Mouse (Mus musculus) E14TG2a.4 (cell line): ENCODE results near the gene Prpsap1.

ENCODE experiments used
- H3K27me3 ChIP-seq: 2 replicates; pipeline ENCODE4 v1.6.1; 2014; ENCODE audit warnings: low read length, control low read depth; ENCODE audit not compliant: insufficient read depth
- H3K36me3 ChIP-seq: 2 replicates; pipeline ENCODE4 v1.6.1; 2014; ENCODE audit warnings: low read length, control low read depth; ENCODE audit not compliant: insufficient read depth
- H3K4me1 ChIP-seq: replicated peaks from 2 replicates; pipeline ENCODE4 v1.6.1; 2014; ENCODE audit warnings: low read depth, low read length, control low read depth
- H3K4me3 ChIP-seq: replicated peaks from 2 replicates; pipeline ENCODE4 v1.5.1; 2014; ENCODE audit warnings: mild to moderate bottlenecking, low read length
- H3K9me3 ChIP-seq: 2 replicates; pipeline ENCODE4 v1.6.1; 2014; ENCODE audit warnings: low read length, control low read depth
- CTCF ChIP-seq: conservative IDR thresholded peaks from 2 replicates; pipeline ENCODE4 v1.5.1; 2014; ENCODE audit warnings: low read length
- NANOG ChIP-seq: IDR thresholded peaks from 2 replicates; pipeline ENCODE4 v1.6.1; 2014; ENCODE audit warnings: borderline replicate concordance, low read length, mixed read lengths
- POU5F1 ChIP-seq: IDR thresholded peaks from 2 replicates; pipeline ENCODE4 v1.6.1; 2014; ENCODE audit warnings: low read length, borderline replicate concordance

Prpsap1 gene

DNA sequence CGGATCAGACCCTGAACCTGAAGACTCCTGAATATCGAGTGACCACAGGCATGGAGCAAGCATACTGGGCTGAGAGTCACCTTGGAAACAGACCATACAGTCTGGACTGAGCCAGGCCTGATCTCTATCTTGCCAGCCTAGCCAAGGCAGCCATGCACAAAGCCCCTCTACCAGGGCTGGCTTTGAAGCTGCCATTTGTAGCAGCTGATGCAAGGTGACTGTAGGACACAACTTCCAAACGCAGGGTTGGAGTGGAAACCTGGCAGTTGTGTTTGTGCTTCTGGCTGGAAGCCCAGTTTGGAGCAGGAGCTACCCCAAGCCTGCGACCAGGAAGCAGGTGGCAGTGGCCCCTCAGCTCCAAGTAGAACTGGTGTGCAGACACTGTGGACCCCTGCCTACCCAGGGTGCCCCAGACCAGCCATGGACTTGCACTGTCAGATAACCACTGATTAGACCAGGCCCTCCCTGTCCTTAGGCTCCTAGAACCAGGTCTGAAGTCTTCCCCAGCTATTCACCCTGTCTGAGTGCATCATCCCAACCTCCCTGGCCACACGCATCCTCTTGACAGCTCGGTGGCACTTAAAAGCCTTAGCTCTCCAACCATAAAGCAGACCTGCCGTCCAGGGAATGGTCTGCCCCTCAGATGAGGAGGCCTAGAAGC, 53.5 kb downstream of the Prpsap1 start:
- Histone ChIP-seq H3K4me1 (peaks cover 87% of the 10 kb centered on the region), H3K27me3 (no peaks in the 10 kb centered on the region), H3K36me3 (peaks cover 55% of the 10 kb centered on the region), H3K9me3 (no peaks in the 10 kb centered on the region), H3K4me3 (0 out of 2 replicates have a peak overlapping the region, but pooled peaks have one; percentile 20)
- no peak for TF ChIP-seq NANOG
- no peak for TF ChIP-seq POU5F1
- TF ChIP-seq CTCF: no peak

DNA sequence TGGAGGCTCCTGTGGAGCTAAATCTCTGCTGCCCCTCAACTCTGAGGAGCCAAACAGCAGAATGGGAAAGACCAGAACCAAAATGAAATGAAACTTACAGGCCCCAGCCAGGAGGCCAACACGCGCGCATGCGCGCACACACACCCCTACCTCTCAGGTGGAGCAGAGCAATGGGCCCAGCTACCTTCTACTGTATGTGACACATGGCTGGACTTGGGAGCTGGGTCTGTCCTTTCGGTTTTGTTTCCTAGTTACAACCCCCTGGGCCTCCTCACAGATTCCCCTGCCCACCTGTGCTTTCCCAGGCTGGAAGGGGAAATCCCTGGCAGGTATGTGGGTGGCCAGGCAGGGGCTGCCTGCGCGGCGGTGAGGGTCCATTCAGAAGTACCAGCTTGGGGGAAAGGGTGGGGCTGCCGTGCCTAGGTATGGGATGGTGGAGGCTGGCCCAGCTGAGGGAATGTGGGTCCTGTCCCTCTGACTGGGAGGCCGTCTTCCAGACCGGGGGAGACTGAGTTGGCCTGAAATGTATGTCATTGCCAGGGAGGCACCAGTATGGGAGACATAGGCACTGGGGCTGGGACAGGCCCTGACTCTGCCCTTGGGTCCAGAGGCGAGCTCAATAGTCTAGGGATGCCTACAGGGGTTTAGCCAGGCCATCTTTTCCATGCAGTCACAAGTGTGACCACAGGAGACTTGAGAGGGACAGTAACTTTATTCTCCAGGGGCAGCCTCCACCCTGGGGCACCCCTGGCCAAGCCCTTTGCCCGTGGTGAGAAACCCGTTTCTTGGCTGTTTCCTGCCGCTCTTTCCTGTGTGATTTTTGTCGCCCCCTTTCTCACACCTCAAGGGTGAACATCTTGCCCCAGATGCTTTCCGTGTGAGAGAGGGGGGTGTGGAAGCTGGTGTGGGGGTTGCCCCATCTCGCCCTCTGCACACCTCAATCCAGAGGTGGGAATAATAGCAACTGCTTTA, 54.4 kb downstream of the Prpsap1 start:
- TF ChIP-seq NANOG: no peak
- peak overlapping the region; percentile 18; the same call in 1 of the 2 replicates for H3K4me3 ChIP-seq
- peaks cover 62% of the 10 kb centered on the region for H3K36me3 ChIP-seq
- H3K4me1 ChIP-seq: peaks cover 84% of the 10 kb centered on the region
- no peaks in the 10 kb centered on the region for H3K9me3 ChIP-seq
- H3K27me3 ChIP-seq: no peaks in the 10 kb centered on the region

- Histone ChIP-seq H3K36me3 (peaks cover 62% of the 10 kb centered on the region), H3K27me3 (no peaks in the 10 kb centered on the region), H3K9me3 (no peaks in the 10 kb centered on the region), H3K4me1 (peaks cover 74% of the 10 kb centered on the region), H3K4me3 (peak overlapping the region; percentile 94)
- TF ChIP-seq CTCF: no peak
These were observed 56.5 kb downstream of the Prpsap1 start for GRCm38 (mm10) chr11:116437541-116437940.

DNA sequence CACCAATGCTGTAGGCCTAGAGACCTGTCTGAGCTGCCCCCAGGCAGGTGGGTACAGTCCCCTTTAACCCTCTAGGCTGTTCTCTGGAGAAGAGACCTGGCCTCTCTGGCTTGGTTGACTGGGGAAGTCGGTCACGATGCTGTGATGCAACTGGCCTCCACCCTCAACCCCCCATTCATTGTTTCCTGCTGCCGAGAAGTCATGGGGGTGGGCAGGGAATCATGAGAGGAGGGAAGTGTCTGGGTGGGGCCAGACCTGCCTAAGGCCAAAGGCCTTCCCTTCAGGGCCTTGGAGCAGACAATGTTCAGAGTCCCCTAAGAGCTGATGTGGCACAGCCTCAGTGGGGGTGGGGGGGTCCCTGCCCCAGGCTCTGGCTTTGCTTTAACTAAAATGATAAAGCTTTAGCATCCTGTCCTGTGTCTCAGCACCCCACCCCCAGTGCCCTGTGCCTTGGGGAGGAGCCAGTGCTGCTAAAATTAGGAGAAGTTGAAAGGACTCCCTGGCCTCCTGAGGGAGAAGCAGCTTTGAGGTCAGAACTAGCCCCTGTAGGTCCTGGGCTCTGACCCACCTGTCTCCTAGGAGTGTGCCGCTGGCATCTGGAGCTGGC, 57.2 kb downstream of the Prpsap1 start:
- no peaks in the 10 kb centered on the region for H3K27me3 ChIP-seq
- H3K4me1 ChIP-seq: peaks cover 74% of the 10 kb centered on the region
- H3K36me3 ChIP-seq: peaks cover 61% of the 10 kb centered on the region
- peak overlapping the region; percentile 94 for H3K4me3 ChIP-seq
- TF ChIP-seq NANOG: no peak
- TF ChIP-seq POU5F1: no peak
- no peak for TF ChIP-seq CTCF
- H3K9me3 ChIP-seq: no peaks in the 10 kb centered on the region

- peak overlapping the region; percentile 94 for H3K4me3 ChIP-seq
These were observed 57.8 kb downstream of the Prpsap1 start for GRCm38 (mm10) chr11:116435992-116436724.

GRCm38 (mm10) chr11:116434967-116435752, 58.8 kb downstream of the Prpsap1 start:
- peaks cover 46% of the 10 kb centered on the region for H3K36me3 ChIP-seq
- H3K4me3 ChIP-seq: peak overlapping the region; percentile 94
- TF ChIP-seq NANOG (no peak), POU5F1 (no peak), CTCF (no peak)
- H3K4me1 ChIP-seq: peaks cover 74% of the 10 kb centered on the region
- H3K27me3 ChIP-seq: no peaks in the 10 kb centered on the region
- no peaks in the 10 kb centered on the region for H3K9me3 ChIP-seq

More at GRCm38 (mm10) chr11:116435992-116436724, 57.8 kb downstream of the Prpsap1 start:
- peaks cover 54% of the 10 kb centered on the region for H3K36me3 ChIP-seq
- H3K27me3 ChIP-seq: no peaks in the 10 kb centered on the region
- TF ChIP-seq POU5F1: no peak
- no peak for TF ChIP-seq CTCF
- no peak for TF ChIP-seq NANOG
- H3K4me1 ChIP-seq: peaks cover 74% of the 10 kb centered on the region
- H3K9me3 ChIP-seq: no peaks in the 10 kb centered on the region

- Histone ChIP-seq H3K4me1 (peaks cover 74% of the 10 kb centered on the region), H3K27me3 (no peaks in the 10 kb centered on the region), H3K9me3 (no peaks in the 10 kb centered on the region), H3K4me3 (peak overlapping the region; percentile 94), H3K36me3 (peaks cover 39% of the 10 kb centered on the region)
- TF ChIP-seq NANOG (no peak), POU5F1 (no peak), CTCF (no peak)
These were observed 59.6 kb downstream of the Prpsap1 start for GRCm38 (mm10) chr11:116434287-116434966.
